Mouse (Mus musculus) kidney, adult 11 months (tissue): ENCODE measurements around the gene Slc25a45.
A peak's percentile ranks its signal among the peaks of the same experiment; 100 is the strongest.

Experiments used
- DNase-seq: peaks from one replicate; pipeline ENCODE4 v3.0.0; 2022

Slc25a45 gene

DNA sequence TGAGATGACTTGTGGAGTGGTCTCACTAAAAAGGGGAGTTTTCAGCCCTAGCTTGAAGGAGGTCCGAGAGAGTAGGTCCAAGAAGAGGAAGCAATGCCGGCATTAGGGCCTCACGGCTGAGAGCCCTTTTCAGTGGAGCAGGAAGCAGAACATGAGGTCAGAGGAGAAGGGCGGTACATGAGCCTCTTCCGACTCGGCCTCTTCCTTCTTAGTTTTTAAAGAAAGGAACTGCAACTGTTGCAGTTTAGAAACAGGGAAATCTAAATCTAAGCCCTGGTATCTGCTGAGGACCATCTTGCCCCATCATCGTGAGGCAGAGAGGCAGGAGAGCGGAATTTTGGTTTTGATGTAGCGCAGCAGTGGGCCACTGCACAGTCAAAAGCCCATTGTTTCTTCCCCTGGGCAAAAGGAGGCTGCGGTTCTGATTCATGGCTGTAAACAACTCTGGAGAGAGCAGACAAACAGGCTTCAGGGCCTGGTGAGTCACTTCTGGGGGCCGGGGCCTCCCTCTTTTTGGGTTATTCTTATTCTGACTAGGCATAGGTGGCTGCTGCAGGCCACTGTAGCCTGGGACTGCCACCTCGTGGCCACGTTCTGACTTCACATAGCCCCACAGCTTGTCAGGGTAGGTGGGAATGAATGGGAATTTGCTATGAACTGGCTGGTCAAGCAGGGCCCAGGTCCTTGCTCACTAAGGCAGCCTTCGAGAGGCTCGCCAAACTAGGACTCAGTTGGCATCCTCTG, at the start of gene Slc25a45:
Gene Slc25a45, plus strand, starts transcription at position 191 of the 744 bp plus-strand sequence.
- peak; percentile 48 for DNase-seq

- no peak for DNase-seq
Observed at GRCm38 (mm10) chr19:5828155-5828554, 49.5 kb upstream of the Slc25a45 start.

DNA sequence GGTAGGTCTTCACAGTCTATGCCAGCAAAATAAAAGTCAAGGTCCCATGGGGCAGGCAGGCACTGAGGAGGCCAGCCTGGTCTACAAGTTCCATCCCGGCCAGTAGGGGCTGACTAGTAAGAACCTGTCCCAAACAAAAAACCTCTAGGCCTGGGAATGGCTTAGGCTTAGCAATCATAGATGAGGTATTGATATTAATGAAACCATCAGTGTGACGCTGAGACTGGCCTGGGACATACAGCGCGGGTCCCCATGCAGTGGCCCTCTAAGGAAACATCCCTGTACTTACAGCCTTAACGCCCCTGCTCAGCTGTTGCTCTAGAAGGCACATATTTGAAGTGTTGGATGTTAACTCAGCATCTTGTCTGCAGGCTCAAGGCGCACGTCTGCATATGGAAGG, 48.7 kb upstream of the Slc25a45 start:
- DNase-seq, result no peak

GRCm38 (mm10) chr19:5829958-5830615, 47.5 kb upstream of the Slc25a45 start:
- DNase-seq, result no peak

DNA sequence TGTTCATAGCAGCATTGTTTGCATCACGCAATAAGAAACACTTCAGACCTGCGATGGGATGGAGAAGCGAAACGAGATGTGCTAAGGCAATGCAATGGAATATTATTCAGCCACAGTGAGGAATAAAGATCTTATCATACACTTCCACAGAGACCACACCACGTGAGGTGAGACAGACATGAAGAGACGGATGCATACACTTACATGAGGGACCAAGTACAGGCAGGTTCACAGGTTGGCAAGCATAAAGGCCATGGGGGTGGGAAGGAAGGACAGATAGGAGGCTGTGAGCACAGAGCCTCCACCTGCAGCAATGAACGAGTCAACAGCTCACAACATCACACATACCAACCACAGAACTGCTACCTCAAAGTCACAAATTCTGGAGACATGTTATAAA, 46.8 kb upstream of the Slc25a45 start:
- DNase-seq, result no peak

DNA sequence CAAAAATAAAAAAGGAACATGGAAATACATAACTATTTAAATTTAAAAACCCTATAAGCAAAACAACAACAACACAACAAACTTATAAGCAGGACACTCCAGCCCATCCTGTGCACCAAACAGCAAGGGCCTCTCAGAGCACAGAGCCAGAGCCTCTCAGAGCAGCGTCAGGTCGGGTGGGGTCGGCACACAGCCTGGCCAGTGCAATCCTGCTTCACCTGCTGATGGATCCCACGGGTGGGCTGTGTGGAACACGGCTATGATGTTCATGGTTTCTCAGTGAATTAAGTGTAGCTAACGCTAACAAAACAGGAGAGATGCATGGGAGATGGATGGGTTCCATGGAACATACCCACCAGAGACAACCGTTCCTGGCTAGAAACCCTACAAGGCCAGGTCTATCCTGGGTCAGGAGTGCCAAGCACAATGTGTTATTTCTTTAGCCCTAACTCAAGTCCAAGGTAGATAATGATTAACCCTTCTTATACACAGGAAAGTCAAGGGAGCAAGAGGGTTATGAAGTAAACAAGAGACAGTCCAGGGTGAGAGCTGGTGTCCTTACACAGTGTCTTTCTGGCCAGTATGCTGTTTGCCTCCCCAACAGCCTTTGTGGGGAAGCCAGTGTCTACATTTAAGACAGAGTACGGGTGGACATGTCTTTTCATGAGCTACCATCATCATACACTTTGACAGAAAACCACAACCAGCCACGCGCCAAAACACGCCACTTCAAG, 46.2 kb upstream of the Slc25a45 start:
- DNase-seq, result peak; percentile 51

- DNase-seq, result no peak
Observed at GRCm38 (mm10) chr19:5831958-5832320, 45.7 kb upstream of the Slc25a45 start.

GRCm38 (mm10) chr19:5832326-5832725, 45.3 kb upstream of the Slc25a45 start:
- DNase-seq, result no peak

- peak; percentile 20 for DNase-seq
Observed at GRCm38 (mm10) chr19:5833287-5834100, 44.1 kb upstream of the Slc25a45 start.

- DNase-seq, result peak; percentile 59
Observed at GRCm38 (mm10) chr19:5834260-5834925, 43.2 kb upstream of the Slc25a45 start.

- peak; percentile 26 for DNase-seq
Observed at GRCm38 (mm10) chr19:5835054-5835921, 42.3 kb upstream of the Slc25a45 start.

GRCm38 (mm10) chr19:5835922-5836430, 41.6 kb upstream of the Slc25a45 start:
- DNase-seq, result no peak

- peak; percentile 30 for DNase-seq
Observed at GRCm38 (mm10) chr19:5836941-5837572, 40.6 kb upstream of the Slc25a45 start.

DNA sequence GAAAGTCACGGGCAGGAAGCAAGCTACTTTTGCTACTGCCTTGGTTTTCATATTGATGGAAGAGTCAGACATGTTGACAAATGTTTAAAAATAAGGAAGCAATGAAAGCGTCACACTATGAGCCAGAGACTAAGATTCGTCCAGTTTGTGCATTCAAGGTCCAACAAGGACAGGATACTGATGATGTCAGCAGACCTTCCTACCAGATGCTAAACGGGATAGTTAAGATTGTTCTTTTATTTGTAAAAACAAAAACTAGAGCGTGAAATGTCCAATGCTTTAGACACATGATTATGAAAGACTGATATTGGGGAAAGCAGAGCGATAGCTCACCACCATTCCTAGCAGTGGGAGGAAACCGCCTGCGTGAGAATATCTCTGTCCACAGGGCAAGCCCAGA, 40.0 kb upstream of the Slc25a45 start:
- DNase-seq, result peak; percentile 7

DNA sequence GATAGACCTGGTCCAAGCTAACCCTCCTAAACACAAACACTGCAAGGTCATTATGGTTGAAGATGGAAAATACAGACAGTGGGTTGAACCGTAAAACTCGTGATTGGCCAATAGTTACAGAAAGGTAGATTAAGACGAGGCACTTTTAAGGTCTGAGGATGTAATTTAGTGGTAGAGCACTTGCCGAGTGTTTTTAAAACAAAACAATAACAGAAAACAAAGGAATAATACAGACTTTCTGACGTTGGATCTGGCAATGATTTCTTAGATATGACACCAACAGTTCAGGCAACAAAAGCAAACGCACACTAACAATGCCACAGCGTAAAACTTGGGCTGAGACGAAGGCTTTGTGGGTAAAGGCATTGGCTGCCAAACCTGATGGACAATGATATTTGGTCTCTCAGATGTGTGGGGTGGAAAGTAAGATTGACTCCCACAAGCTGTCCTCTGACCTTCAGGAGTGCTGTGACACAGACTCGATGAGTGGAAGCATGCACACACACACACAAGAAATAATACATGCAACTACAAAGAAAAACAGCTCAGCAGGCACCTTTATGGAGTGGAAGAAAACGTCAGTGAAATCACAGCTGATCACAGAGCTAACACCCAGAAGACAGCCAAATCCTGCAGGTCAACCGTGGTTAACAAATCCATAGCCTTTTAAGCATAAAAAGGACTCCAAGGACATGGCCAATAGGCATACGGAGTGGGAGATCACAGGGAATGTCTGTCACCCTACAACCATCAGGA, 39.3 kb upstream of the Slc25a45 start:
- no peak for DNase-seq

GRCm38 (mm10) chr19:5838892-5839165, 38.8 kb upstream of the Slc25a45 start:
- DNase-seq, result no peak

GRCm38 (mm10) chr19:5839317-5840085, 38.1 kb upstream of the Slc25a45 start:
- DNase-seq, result no peak

DNA sequence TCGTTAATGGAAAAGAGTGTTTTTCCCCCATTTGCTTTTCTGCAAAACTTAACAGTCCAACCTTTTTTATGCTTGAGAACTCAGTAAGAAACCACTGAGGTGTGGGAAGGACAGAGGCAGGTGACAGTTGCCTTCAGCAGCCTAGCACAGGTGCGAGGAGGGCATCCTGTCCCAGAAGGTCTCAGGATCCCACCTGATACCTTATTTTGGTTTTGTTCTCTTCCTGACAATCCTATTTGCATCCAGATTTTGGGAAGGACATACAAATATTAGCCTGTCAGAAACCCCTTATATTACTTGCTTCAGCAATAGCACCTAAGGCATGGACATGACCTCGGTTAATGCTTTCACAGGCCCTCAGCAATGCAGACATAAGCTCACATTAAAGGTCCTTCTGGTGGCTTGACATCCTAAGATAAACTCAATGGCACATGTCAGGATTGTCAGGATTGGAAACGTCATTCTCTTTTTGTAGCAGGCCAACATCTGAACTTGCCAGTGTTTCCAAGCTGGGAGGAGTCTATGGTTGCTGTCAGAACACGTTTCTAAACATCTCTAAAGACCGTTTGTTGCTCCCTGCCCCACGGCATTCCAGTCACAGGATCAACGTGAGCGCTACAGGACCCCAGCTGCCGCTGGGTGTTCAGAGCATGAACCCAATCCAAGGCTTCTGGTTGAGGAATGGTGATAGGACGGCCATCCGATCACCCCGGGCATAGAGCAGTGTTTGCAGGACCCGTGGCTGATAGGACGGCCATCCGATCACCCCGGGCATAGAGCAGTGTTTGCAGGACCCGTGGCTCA, 37.3 kb upstream of the Slc25a45 start:
- DNase-seq, result peak; percentile 46
